Mouse (Mus musculus) forebrain, postnatal 0 days (tissue): Measurements from ENCODE around the gene Saa3. TPM values are rescaled to one million over a fixed set of nuclear protein-coding genes. Genes with fewer than 3 reads are reported as not detected.
"Not testable (repeated sequence)": the region's sequence is repeated elsewhere in the genome, so short reads cannot be mapped to it uniquely, and the experiment has no call there.

Experiments
- ATAC-seq: fragments of 200-750 bp; cut with Nextera tagmentation; 2 replicates; pipeline ENCODE4 v1.8.0; 2017; ENCODE audit warnings: mild to moderate bottlenecking, moderate library complexity
- DNase-seq: peaks from one replicate; pipeline ENCODE4 v3.0.0-alpha.2; 2015
- H3K27ac ChIP-seq: fragments of 300-500 bp; sonication (generic); 2 replicates; pipeline ENCODE4 v1.5.1; 2014; ENCODE audit warnings: low read depth, mild to moderate bottlenecking, antibody characterized with exemption, low read length, moderate library complexity, mixed read lengths
- H3K27me3 ChIP-seq: fragments of 300-500 bp; sonication (generic); 2 replicates; pipeline ENCODE4 v1.6.1; 2014; ENCODE audit warnings: mild to moderate bottlenecking, low read length, mixed read lengths; ENCODE audit not compliant: insufficient read depth
- H3K36me3 ChIP-seq: fragments of 300-500 bp; sonication (generic); 2 replicates; pipeline ENCODE4 v1.6.1; 2014; ENCODE audit warnings: mild to moderate bottlenecking, moderate library complexity; ENCODE audit not compliant: insufficient read depth
- H3K4me1 ChIP-seq: fragments of 300-500 bp; sonication (generic); 2 replicates; pipeline ENCODE4 v1.6.1; 2014; ENCODE audit warnings: antibody characterized with exemption; ENCODE audit not compliant: insufficient read depth
- H3K4me2 ChIP-seq: fragments of 300-500 bp; sonication (generic); 2 replicates; pipeline ENCODE4 v1.6.1; 2014; ENCODE audit warnings: low read depth, mild to moderate bottlenecking, moderate library complexity
- H3K4me3 ChIP-seq: fragments of 300-500 bp; sonication (generic); 2 replicates; pipeline ENCODE4 v1.5.1; 2014; ENCODE audit warnings: low read depth, low read length, mixed read lengths
- H3K9ac ChIP-seq: fragments of 300-500 bp; sonication (generic); 2 replicates; pipeline ENCODE4 v1.6.1; 2014; ENCODE audit warnings: mild to moderate bottlenecking
- H3K9me3 ChIP-seq: fragments of 300-500 bp; sonication (generic); 2 replicates; pipeline ENCODE4 v1.6.1; 2016; ENCODE audit warnings: low read length
- CTCF ChIP-seq: sonication (generic); IDR thresholded peaks from 2 replicates; pipeline ENCODE4 v1.5.1; 2016; ENCODE audit warnings: antibody characterized with exemption, control low read depth, low read depth
- WGBS: fragments of 180-500 bp; shearing (Covaris S2); extraction: QIAGEN DNeasy Blood & Tissue Kit; methylation state at CpG from one replicate; pipeline ENCODE4 v1.1.7; 2014; 5-methylcytosine and 5-hydroxymethylcytosine counted together
- polyA plus RNA-seq: library from polyadenylated mRNA; unstranded; fragments of >200 nt; fragmentation: Nextera tagmentation; extraction: Ambion mirVana; gene quantifications from 2 replicates; pipeline ENCODE4 v1.2.1, GENCODE M21; 2015
- total RNA-seq: library from RNA; depleted of rRNA; stranded (reverse); fragments of >200 nt; gene quantifications from 2 replicates; pipeline ENCODE4 v1.2.3, GENCODE M21; 2014

Saa3 gene
- total and polyA plus RNA-seq, 2 experiments from 2014 or later: 0.35 TPM; not detected in 1

- no peak overlapping the region for H3K27ac ChIP-seq
- H3K9ac ChIP-seq: no peak overlapping the region
- DNase-seq (peak; percentile 54), ATAC-seq (no peak)
- WGBS: 32% methylated on average over 6 of the region's 6 CpGs
- no peak overlapping the region for H3K4me2 ChIP-seq
- H3K36me3 ChIP-seq: no peaks in the 10 kb centered on the region
- peaks cover 3% of the 10 kb centered on the region; the same call in 1 of the 2 replicates for H3K4me1 ChIP-seq
- TF ChIP-seq CTCF: peak; percentile 77
- H3K9me3 ChIP-seq: no peaks in the 10 kb centered on the region
- no peak overlapping the region for H3K4me3 ChIP-seq
- no peaks in the 10 kb centered on the region for H3K27me3 ChIP-seq
These were observed 982 bp downstream of the Saa3 start for GRCm38 (mm10) chr7:46714518-46714917.

DNA sequence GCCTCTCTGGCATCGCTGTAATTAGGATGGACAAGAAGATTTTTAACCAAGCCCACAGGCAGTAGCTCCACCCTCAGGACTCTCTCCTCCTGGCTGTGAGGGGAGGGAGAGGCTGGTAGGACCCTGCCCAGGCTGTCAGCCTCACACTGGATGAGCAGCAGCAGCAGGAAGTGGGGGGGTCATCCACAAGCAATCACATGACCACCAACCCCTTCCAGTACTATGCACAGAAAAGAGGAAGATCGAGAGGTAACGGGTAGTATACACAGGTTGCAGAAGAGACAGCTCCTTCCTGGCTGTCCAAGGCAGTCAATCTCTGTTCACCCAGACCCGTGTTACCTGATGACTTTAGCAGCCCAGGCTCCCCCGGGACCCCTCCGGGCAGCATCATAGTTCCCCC, 3.2 kb downstream of the Saa3 start:
- no peak overlapping the region for H3K27ac ChIP-seq
- H3K9me3 ChIP-seq: no peaks in the 10 kb centered on the region
- H3K4me1 ChIP-seq: peaks cover 7% of the 10 kb centered on the region
- H3K9ac ChIP-seq: no peak overlapping the region
- no peak for TF ChIP-seq CTCF
- no peak overlapping the region for H3K4me3 ChIP-seq
- 79% methylated on average over 6 of the region's 6 CpGs for WGBS
- peaks cover 8% of the 10 kb centered on the region for H3K36me3 ChIP-seq
- ATAC-seq (no peak), DNase-seq (no peak)
- no peak overlapping the region for H3K4me2 ChIP-seq
- no peaks in the 10 kb centered on the region for H3K27me3 ChIP-seq

GRCm38 (mm10) chr7:46710390-46710844, 5.1 kb downstream of the Saa3 start, which contains the start of gene Saal1:
Gene Saal1 (minus strand): TSS chr7:46710680.
- no peaks in the 10 kb centered on the region for H3K27me3 ChIP-seq
- H3K4me2 ChIP-seq: peak within 1 kb of the TSS; percentile 47
- TF ChIP-seq CTCF: peak; percentile 98
- H3K9me3 ChIP-seq: no peaks in the 10 kb centered on the region
- H3K36me3 ChIP-seq: peaks cover 18% of the 10 kb centered on the region
- peak within 1 kb of the TSS; percentile 91 for H3K9ac ChIP-seq
- DNase-seq (peak; percentile 95), ATAC-seq (peak; percentile 98)
- H3K4me3 ChIP-seq: peak within 1 kb of the TSS; percentile 80
- H3K4me1 ChIP-seq: peaks cover 7% of the 10 kb centered on the region
- WGBS: 2% methylated on average over 38 of the region's 38 CpGs
- peak within 1 kb of the TSS; percentile 88 for H3K27ac ChIP-seq

- no peak for ATAC-seq
- H3K4me1 ChIP-seq: no peaks in the 10 kb centered on the region
- H3K4me3 ChIP-seq: no peak overlapping the region
- 83% methylated on average over 6 of the region's 6 CpGs for WGBS
- H3K9ac ChIP-seq: no peak overlapping the region
- no peaks in the 10 kb centered on the region for H3K9me3 ChIP-seq
- H3K27ac ChIP-seq: no peak overlapping the region
- DNase-seq: no peak
- TF ChIP-seq CTCF: no peak
- H3K4me2 ChIP-seq: no peak overlapping the region
- no peaks in the 10 kb centered on the region for H3K27me3 ChIP-seq
- H3K36me3 ChIP-seq: peaks cover 83% of the 10 kb centered on the region
These were observed 14.9 kb downstream of the Saa3 start for GRCm38 (mm10) chr7:46700521-46701025.

- no peaks in the 10 kb centered on the region for H3K4me1 ChIP-seq
- no peak for ATAC-seq
- WGBS: 96% methylated on average over 1 of the region's 1 CpGs
- H3K4me3 ChIP-seq: no peak overlapping the region
- H3K36me3 ChIP-seq: peaks cover 63% of the 10 kb centered on the region
- H3K9me3 ChIP-seq: no peaks in the 10 kb centered on the region
- no peak for DNase-seq
- no peak for TF ChIP-seq CTCF
- no peak overlapping the region for H3K9ac ChIP-seq
- no peak overlapping the region for H3K27ac ChIP-seq
- no peaks in the 10 kb centered on the region for H3K27me3 ChIP-seq
- no peak overlapping the region for H3K4me2 ChIP-seq
These were observed 18.7 kb downstream of the Saa3 start for GRCm38 (mm10) chr7:46696754-46697153.

DNA sequence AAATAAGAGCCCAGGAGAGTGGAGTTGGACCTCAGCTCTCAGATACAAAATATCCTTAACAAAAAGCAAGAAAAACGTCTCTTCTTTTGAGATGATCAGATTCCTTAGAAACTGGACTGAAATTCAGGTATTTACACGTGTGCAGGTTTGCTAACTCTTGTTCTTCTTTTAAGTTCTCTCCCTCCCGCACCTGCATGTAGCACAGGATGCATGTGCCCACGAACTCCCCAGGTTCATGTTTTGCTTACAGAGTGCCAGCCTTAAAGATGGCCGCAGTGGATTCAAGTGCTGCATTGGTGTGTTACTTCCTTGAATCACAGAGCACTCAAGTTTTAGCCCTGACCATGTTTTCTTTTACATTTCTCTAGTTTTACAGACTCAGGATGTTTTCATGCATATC, 28.7 kb downstream of the Saa3 start:
- no peak overlapping the region for H3K27ac ChIP-seq
- peaks cover 25% of the 10 kb centered on the region for H3K36me3 ChIP-seq
- WGBS: 88% methylated on average over 5 of the region's 5 CpGs
- H3K4me1 ChIP-seq: no peaks in the 10 kb centered on the region
- no peak overlapping the region for H3K9ac ChIP-seq
- no peak for TF ChIP-seq CTCF
- H3K27me3 ChIP-seq: no peaks in the 10 kb centered on the region
- no peak for DNase-seq
- H3K4me2 ChIP-seq: no peak overlapping the region
- no peak overlapping the region for H3K4me3 ChIP-seq
- no peaks in the 10 kb centered on the region for H3K9me3 ChIP-seq
- ATAC-seq: no peak

GRCm38 (mm10) chr7:46680732-46681131, 34.8 kb downstream of the Saa3 start:
- ATAC-seq: no peak
- no peak for DNase-seq

GRCm38 (mm10) chr7:46679044-46679443, 36.5 kb downstream of the Saa3 start:
- 79% methylated on average over 7 of the region's 7 CpGs for WGBS
- H3K9ac ChIP-seq, DNase-seq, H3K36me3 ChIP-seq, H3K9me3 ChIP-seq, H3K27ac ChIP-seq, H3K4me3 ChIP-seq, H3K27me3 ChIP-seq, H3K4me2 ChIP-seq, ATAC-seq, H3K4me1 ChIP-seq: not testable (repeated sequence)

More at GRCm38 (mm10) chr7:46680732-46681131, 34.8 kb downstream of the Saa3 start:
- H3K27me3 ChIP-seq: no peaks in the 10 kb centered on the region
- no peak overlapping the region for H3K27ac ChIP-seq
- H3K36me3 ChIP-seq: no peaks in the 10 kb centered on the region
- no peak overlapping the region for H3K4me3 ChIP-seq
- no peak overlapping the region for H3K9ac ChIP-seq
- no peak overlapping the region for H3K4me2 ChIP-seq
- no peaks in the 10 kb centered on the region for H3K4me1 ChIP-seq
- no peak for TF ChIP-seq CTCF
- no peaks in the 10 kb centered on the region for H3K9me3 ChIP-seq
